Mouse (Mus musculus) heart, postnatal 10 days (tissue): ENCODE measurements around the gene Rufy2. TPM values are rescaled to one million over a fixed set of nuclear protein-coding genes. Genes with fewer than 3 reads are reported as not detected.

Source experiments
- DNase-seq, 2 experiments: peaks; one replicate each; pipeline ENCODE4 v3.0.0; 2021
- intact Hi-C: fragments of 180-260 bp; cut with DNase I; formaldehyde crosslinking; loops from one replicate; pipeline ENCODE4 v1.15.1; 2025
- total RNA-seq, 2 experiments: library from RNA; stranded (reverse); gene quantifications; 2 replicates each; pipeline ENCODE4 v1.2.3; 2021

Rufy2 gene
- total RNA-seq = 10 to 100 TPM; 17.3 to 19.0 TPM

- DNase-seq = peak; percentile 83 to 91
- intact Hi-C loops = no loop called here
Observed at GRCm38 (mm10) chr10:62980039-62980954, at the start of gene Rufy2. TSS of gene Rufy2 (plus strand) at chr10:62980223.

GRCm38 (mm10) chr10:62932381-62932780 lies 47.6 kb upstream of the Rufy2 start:
- intact Hi-C loops = no loop called here
- DNase-seq = no peak

- DNase-seq = no peak
- intact Hi-C loops = no loop called here
Observed at GRCm38 (mm10) chr10:62944975-62945580, 34.9 kb upstream of the Rufy2 start.

GRCm38 (mm10) chr10:62946738-62947471 lies 33.1 kb upstream of the Rufy2 start, which contains the start of gene Dna2:
TSS of gene Dna2 (plus strand) at chr10:62947026.
- intact Hi-C loops = no loop called here
- peak; percentile 79 to 81 for DNase-seq

GRCm38 (mm10) chr10:62948551-62948950 lies 31.5 kb upstream of the Rufy2 start:
- intact Hi-C loops = no loop called here

GRCm38 (mm10) chr10:62963956-62964355 lies 16.1 kb upstream of the Rufy2 start:
- intact Hi-C loops = no loop called here
- DNase-seq = no peak

More at GRCm38 (mm10) chr10:62948551-62948950, 31.5 kb upstream of the Rufy2 start:
- DNase-seq = no peak

GRCm38 (mm10) chr10:62965796-62966195 lies 14.2 kb upstream of the Rufy2 start:
- intact Hi-C loops = no loop called here
- no peak for DNase-seq

- intact Hi-C loops = no loop called here
- no peak for DNase-seq
Observed at GRCm38 (mm10) chr10:62966291-62966690, 13.7 kb upstream of the Rufy2 start.

- no peak for DNase-seq
- intact Hi-C loops = no loop called here
Observed at GRCm38 (mm10) chr10:62971821-62972220, 8.2 kb upstream of the Rufy2 start.

GRCm38 (mm10) chr10:62979667-62980038 lies 370 bp upstream of the Rufy2 start:
- intact Hi-C loops = no loop called here

GRCm38 (mm10) chr10:62984072-62984471 lies 4.0 kb downstream of the Rufy2 start:
- intact Hi-C loops = no loop called here
- peak in 1 of 2 experiments; percentile 10 for DNase-seq

More at GRCm38 (mm10) chr10:62979667-62980038, 370 bp upstream of the Rufy2 start:
- DNase-seq = no peak

- peak; percentile 58 to 65 for DNase-seq
- intact Hi-C loops = no loop called here
Observed at GRCm38 (mm10) chr10:62984495-62984894, 4.5 kb downstream of the Rufy2 start.

- intact Hi-C loops = no loop called here
- peak; percentile 11 to 23 for DNase-seq
Observed at GRCm38 (mm10) chr10:62987341-62987740, 7.3 kb downstream of the Rufy2 start.

GRCm38 (mm10) chr10:62990636-62991035 lies 10.6 kb downstream of the Rufy2 start:
- no peak for DNase-seq
- intact Hi-C loops = no loop called here

- no peak for DNase-seq
- intact Hi-C loops = no loop called here
Observed at GRCm38 (mm10) chr10:62993991-62994390, 14.0 kb downstream of the Rufy2 start.

- DNase-seq = no peak
- intact Hi-C loops = no loop called here
Observed at GRCm38 (mm10) chr10:63000584-63000983, 20.6 kb downstream of the Rufy2 start.

GRCm38 (mm10) chr10:63003252-63003651 lies 23.2 kb downstream of the Rufy2 start:
- no peak for DNase-seq
- intact Hi-C loops = no loop called here

- intact Hi-C loops = no loop called here
- no peak for DNase-seq
Observed at GRCm38 (mm10) chr10:63004556-63004955, 24.5 kb downstream of the Rufy2 start.

GRCm38 (mm10) chr10:63008193-63008592 lies 28.2 kb downstream of the Rufy2 start:
- no peak for DNase-seq
- intact Hi-C loops = no loop called here

- no peak for DNase-seq
- intact Hi-C loops = no loop called here
Observed at GRCm38 (mm10) chr10:63010268-63010667, 30.2 kb downstream of the Rufy2 start.

GRCm38 (mm10) chr10:63011556-63011955 lies 31.5 kb downstream of the Rufy2 start:
- DNase-seq = no peak
- intact Hi-C loops = no loop called here
